Mouse (Mus musculus): ENCODE data around the gene Slc38a10.

The Slc38a10 gene

GRCm38 (mm10) chr11:120164028-120164427 lies 12.9 kb upstream of the Slc38a10 start:
- CTCF ChIA-PET = interaction anchor here in 3 of 4 experiments (0.8 to 2.5 kb wide), 13 partner anchors 10 to 144 kb away, joined by 3 to 10 read pairs (median 5); partner anchors contain the start of gene Slc38a10 (in 1 of the 3)
- POLR2A ChIA-PET = interaction anchor here (0.7 to 6.9 kb wide), 15 partner anchors 8 to 245 kb away, joined by 3 to 140 read pairs (median 6); partner anchors contain the start of genes Baiap2 (in 1 of the 4) and Slc38a10 (in 1 of the 4)

GRCm38 (mm10) chr11:120163207-120163606 lies 12.1 kb upstream of the Slc38a10 start:
- POLR2A ChIA-PET = interaction anchor here (0.6 to 4.5 kb wide), 22 partner anchors 8 to 369 kb away, joined by 3 to 31 read pairs (median 4); partner anchors contain the start of genes Slc38a10 (in 2 of the 4), Bahcc1 (in 1 of the 4) and Baiap2 (in 1 of the 4)
- CTCF ChIA-PET = interaction anchor here (0.6 to 2.5 kb wide), 29 partner anchors 10 to 850 kb away, joined by 3 to 13 read pairs (median 5); partner anchors contain the start of gene Slc38a10 (in 3 of the 4)

GRCm38 (mm10) chr11:120161245-120161644 lies 10.1 kb upstream of the Slc38a10 start:
- ChIA-PET POLR2A (interaction anchor here in 2 of 4 experiments (1.0 to 4.5 kb wide), 2 partner anchors 10 to 12 kb away, joined by 3 to 31 read pairs; partner anchors contain the start of gene Slc38a10 (in 1 of the 2)), CTCF (interaction anchor here in 1 of 4 experiments (0.6 to 2.2 kb wide), 5 partner anchors 8 to 787 kb away, joined by 3 to 8 read pairs (median 3); no protein-coding TSS in a partner anchor)

- ChIA-PET POLR2A (interaction anchor here in 3 of 4 experiments (1.1 to 4.5 kb wide), 7 partner anchors 9 to 218 kb away, joined by 4 to 31 read pairs (median 5); partner anchors contain the start of genes Slc38a10 (in 2 of the 3) and Baiap2 (in 1 of the 3)), CTCF (interaction anchor here in 1 of 4 experiments (0.6 to 2.2 kb wide), 6 partner anchors 9 to 148 kb away, joined by 3 to 8 read pairs (median 5); partner anchors contain the start of gene Slc38a10)
Observed at GRCm38 (mm10) chr11:120160478-120160877, 9.3 kb upstream of the Slc38a10 start.

GRCm38 (mm10) chr11:120159653-120160052 lies 8.5 kb upstream of the Slc38a10 start:
- POLR2A ChIA-PET = interaction anchor here (0.5 to 4.5 kb wide), 15 partner anchors 8 to 221 kb away, joined by 3 to 31 read pairs (median 4); partner anchors contain the start of genes Slc38a10 (in 2 of the 4) and Baiap2 (in 1 of the 4)
- CTCF ChIA-PET = interaction anchor here in 3 of 4 experiments (0.6 to 2.2 kb wide), 11 partner anchors 9 to 550 kb away, joined by 3 to 15 read pairs (median 4); partner anchors contain the start of gene Slc38a10 (in 1 of the 3)

- ChIA-PET POLR2A (interaction anchor here in 3 of 4 experiments (0.6 to 2.0 kb wide), 7 partner anchors 8 to 1039 kb away, joined by 3 to 11 read pairs (median 5); partner anchors contain the start of gene Slc38a10 (in 1 of the 3)), CTCF (interaction anchor here in 3 of 4 experiments (0.5 to 1.9 kb wide), 4 partner anchors 10 to 94 kb away, joined by 3 to 15 read pairs (median 4); no protein-coding TSS in a partner anchor)
Observed at GRCm38 (mm10) chr11:120158828-120159227, 7.7 kb upstream of the Slc38a10 start.

- POLR2A ChIA-PET = interaction anchor here (0.5 to 3.3 kb wide), 98 partner anchors 8 to 1099 kb away, joined by 3 to 68 read pairs (median 4); partner anchors contain the start of genes Bahcc1 (in 3 of the 4), Baiap2 (in 2 of the 4), Tepsin (in 2 of the 4) and Arl16 (in 1 of the 4)
- CTCF ChIA-PET = interaction anchor here in 3 of 4 experiments (0.6 to 3.0 kb wide), 19 partner anchors 9 to 1064 kb away, joined by 3 to 19 read pairs (median 4); partner anchors contain the start of genes Ndufaf8 (in 1 of the 3) and Tepsin (in 1 of the 3)
Observed at GRCm38 (mm10) chr11:120150440-120151112, 570 bp downstream of the Slc38a10 start.

- ChIA-PET CTCF (interaction anchor here in 2 of 4 experiments (0.6 to 2.0 kb wide), 3 partner anchors 14 to 39 kb away, joined by 3 to 5 read pairs (median 4); no protein-coding TSS in a partner anchor), POLR2A (interaction anchor here in 3 of 4 experiments (0.6 to 2.1 kb wide), 19 partner anchors 9 to 469 kb away, joined by 3 to 13 read pairs (median 5); partner anchors contain the start of genes Bahcc1 (in 2 of the 3) and Baiap2 (in 1 of the 3))
Observed at GRCm38 (mm10) chr11:120149510-120150200, 1.5 kb downstream of the Slc38a10 start.

GRCm38 (mm10) chr11:120148201-120148855 lies 2.8 kb downstream of the Slc38a10 start:
- ChIA-PET POLR2A (interaction anchor here in 2 of 4 experiments (0.6 to 2.1 kb wide), 24 partner anchors 10 to 210 kb away, joined by 3 to 13 read pairs (median 5); partner anchors contain the start of genes Baiap2 (in 2 of the 2) and Bahcc1 (in 1 of the 2)), CTCF (interaction anchor here in 2 of 4 experiments (0.5 to 2.0 kb wide), 3 partner anchors 18 to 28 kb away, joined by 3 to 5 read pairs (median 5); no protein-coding TSS in a partner anchor)

- ChIA-PET POLR2A (interaction anchor here in 1 of 4 experiments (1.1 to 1.5 kb wide), 3 partner anchors 21 to 124 kb away, joined by 3 read pairs; no protein-coding TSS in a partner anchor), CTCF (interaction anchor here in 3 of 4 experiments (0.6 to 1.6 kb wide), 4 partner anchors 19 to 38 kb away, joined by 3 to 4 read pairs (median 4); no protein-coding TSS in a partner anchor)
Observed at GRCm38 (mm10) chr11:120143708-120144497, 7.2 kb downstream of the Slc38a10 start.

- CTCF ChIA-PET = interaction anchor here in 2 of 4 experiments (0.5 to 1.3 kb wide), 8 partner anchors 10 to 173 kb away, joined by 3 to 6 read pairs (median 3); no protein-coding TSS in a partner anchor
- POLR2A ChIA-PET = interaction anchor here in 2 of 4 experiments (0.7 to 1.4 kb wide), 3 partner anchors 8 to 43 kb away, joined by 3 to 6 read pairs (median 3); partner anchors contain the start of genes Ndufaf8 (in 1 of the 2) and Slc38a10 (in 1 of the 2)
Observed at GRCm38 (mm10) chr11:120142601-120143051, 8.5 kb downstream of the Slc38a10 start.

GRCm38 (mm10) chr11:120140255-120140654 lies 10.9 kb downstream of the Slc38a10 start:
- POLR2A ChIA-PET = interaction anchor here in 3 of 4 experiments (0.6 to 4.6 kb wide), 8 partner anchors 9 to 156 kb away, joined by 3 to 13 read pairs (median 6); partner anchors contain the start of gene Slc38a10 (in 1 of the 3)
- CTCF ChIA-PET = interaction anchor here in 1 of 4 experiments (1.5 kb wide), 1 partner anchor 25 kb away, joined by 4 read pairs; no protein-coding TSS in a partner anchor

- ChIA-PET CTCF (interaction anchor here in 1 of 4 experiments (1.4 to 1.5 kb wide), 2 partner anchors 25 to 230 kb away, joined by 3 to 4 read pairs; no protein-coding TSS in a partner anchor), POLR2A (interaction anchor here in 3 of 4 experiments (0.6 to 4.6 kb wide), 8 partner anchors 8 to 197 kb away, joined by 3 to 13 read pairs (median 6); partner anchors contain the start of genes Baiap2 (in 1 of the 3) and Slc38a10 (in 1 of the 3))
Observed at GRCm38 (mm10) chr11:120139309-120139731, 11.8 kb downstream of the Slc38a10 start.

- ChIA-PET POLR2A (interaction anchor here in 3 of 4 experiments (0.6 to 4.6 kb wide), 14 partner anchors 9 to 195 kb away, joined by 3 to 13 read pairs (median 4); partner anchors contain the start of genes Baiap2 (in 2 of the 3), Cep131 (in 1 of the 3) and Slc38a10 (in 1 of the 3)), CTCF (interaction anchor here (0.6 to 1.8 kb wide), 8 partner anchors 11 to 1104 kb away, joined by 3 to 12 read pairs (median 4); no protein-coding TSS in a partner anchor)
Observed at GRCm38 (mm10) chr11:120137625-120138004, 13.5 kb downstream of the Slc38a10 start.
